Mouse (Mus musculus) G1E (cell line): ENCODE results near the gene Gpr37l1.

ENCODE experiments used
- CTCF ChIP-seq: IDR thresholded peaks from 2 replicates; pipeline ENCODE4 v1.5.1; 2012; ENCODE audit warnings: low read depth, low read length, inconsistent platforms, mixed read lengths
- GATA1 ChIP-seq: IDR thresholded peaks from 2 replicates; pipeline ENCODE4 v1.6.1; 2012; ENCODE audit warnings: borderline replicate concordance, low read length, inconsistent platforms, mixed read lengths
- GATA2 ChIP-seq: IDR thresholded peaks from 2 replicates; pipeline ENCODE4 v1.6.1; 2012; ENCODE audit warnings: low read depth, low read length, inconsistent platforms, borderline replicate concordance
- POLR2AphosphoS5 ChIP-seq: IDR thresholded peaks from 2 replicates; pipeline ENCODE4 v1.6.1; 2012; ENCODE audit warnings: low read depth, low read length, inconsistent platforms; ENCODE audit not compliant: insufficient replicate concordance
- TAL1 ChIP-seq: conservative IDR thresholded peaks from 2 replicates; pipeline ENCODE4 v1.6.1; 2012; ENCODE audit warnings: low read depth, low read length, inconsistent platforms, mixed read lengths

DNA sequence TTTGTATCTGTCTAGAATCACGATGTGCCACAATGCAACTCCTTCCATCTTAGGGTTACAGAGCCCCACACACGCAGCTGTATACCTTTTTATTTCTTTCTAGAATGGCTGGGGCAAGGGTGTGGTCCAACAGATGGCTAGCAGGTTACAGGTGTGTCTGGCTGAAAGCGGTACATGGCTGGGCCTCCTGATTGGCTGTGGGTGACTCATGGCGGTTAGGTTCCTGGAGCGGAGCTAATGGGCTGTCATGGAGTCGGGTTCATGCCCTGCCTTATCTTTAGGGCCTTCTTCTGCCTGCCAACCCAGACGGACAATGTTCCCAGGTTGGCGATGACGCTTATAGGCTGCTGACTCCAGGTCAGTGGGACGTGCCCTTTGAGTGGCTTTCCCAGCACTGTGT lies 13.3 kb upstream of the Gpr37l1 start:
- TF ChIP-seq CTCF (no peak), TAL1 (no peak), GATA1 (no peak), POLR2AphosphoS5 (no peak), GATA2 (no peak)
